ENCODE assay signal across 13 mouse cellular contexts in the genomic region with DNA sequence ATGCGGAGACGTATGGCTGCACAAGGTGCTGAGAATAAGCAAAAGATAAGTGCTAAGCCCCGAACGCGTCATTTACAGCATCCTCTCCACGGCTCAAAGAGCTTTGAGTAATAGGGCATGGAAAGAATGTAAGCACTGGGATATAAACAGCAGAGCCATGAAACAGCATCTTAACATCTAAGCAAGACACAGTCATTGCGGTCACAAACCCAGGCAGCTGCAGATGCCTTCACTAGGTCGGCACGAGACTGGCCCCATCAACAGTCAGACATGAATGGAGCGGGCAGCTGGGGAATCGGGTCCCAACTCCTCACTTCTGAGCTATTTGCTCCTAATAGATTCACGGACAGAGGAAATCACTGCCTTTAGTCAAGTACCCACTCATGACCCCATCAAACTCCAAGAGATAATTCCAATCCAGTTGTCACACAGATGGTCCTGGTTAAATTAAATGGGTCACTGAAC.
A peak's percentile ranks its signal among the peaks of the same experiment; 100 is the strongest.
DNase-seq lines count a peak whose midpoint lies in the region; ATAC-seq and TF ChIP-seq lines count a peak whose summit lies in the region.
"Had no signal": no experiment of that assay in that cellular context is flagged by ENCODE, and none has a peak within 500 bp of the region (broad histone marks: within the 10 kb centered on the region; RNA-seq: fewer than 3 reads in every experiment).

No protein-coding gene starts in this region.

- ATAC-seq in hindbrain, embryonic 11.5 days (ENCODE audit: low FRiP score): peak; percentile 72
- peak; percentile 33; the same call in 1 of the 2 replicates for ATAC-seq in embryonic facial prominence, embryonic 14.5 days (ENCODE audit: low read depth)
- 0 out of 2 replicates have a peak, but pooled peaks have one; percentile 49 for ATAC-seq in midbrain, embryonic 15.5 days (replicated peaks)
- ATAC-seq: intestine, embryonic 15.5 days had no signal

- TF ChIP-seq POLR2A in brain, embryonic 14.5 days (IDR thresholded peaks at IDR 0.05; ENCODE audit: borderline replicate concordance, extremely low read depth, insufficient read depth, insufficient read length, poor library complexity, severe bottlenecking): no peak
- no peak for TF ChIP-seq POLR2A in cerebellum, adult 2 months (IDR thresholded peaks at IDR 0.05; ENCODE audit: borderline replicate concordance, insufficient read depth, low read length)

- TF ChIP-seq CTCF in brain, embryonic 14.5 days (IDR thresholded peaks at IDR 0.05; ENCODE audit: borderline replicate concordance, extremely low read depth, insufficient read depth, insufficient read length): no peak
- TF ChIP-seq CTCF in cerebellum, adult 2 months (IDR thresholded peaks at IDR 0.05; ENCODE audit: borderline replicate concordance, insufficient read depth, low read depth, low read length): no peak

- no peaks in the 10 kb centered on the region for H3K27me3 ChIP-seq in hindbrain, embryonic 11.5 days (ENCODE audit: control insufficient read depth, insufficient read depth, low read length)
- H3K27me3 ChIP-seq in hindbrain, embryonic 10.5 days (ENCODE audit: insufficient read depth, poor library complexity, severe bottlenecking): no peaks in the 10 kb centered on the region
- no peaks in the 10 kb centered on the region for H3K27me3 ChIP-seq in embryonic facial prominence, embryonic 14.5 days (replicated peaks; ENCODE audit: control insufficient read depth, insufficient read depth, low read length)
- no peaks in the 10 kb centered on the region for H3K27me3 ChIP-seq in midbrain, embryonic 15.5 days (replicated peaks)
- H3K27me3 ChIP-seq in cerebellum, adult 2 months (ENCODE audit: control insufficient read depth, insufficient read depth, low read length): no peaks in the 10 kb centered on the region; the same call in 1 of the 2 replicates
- H3K27me3 ChIP-seq: intestine, embryonic 15.5 days; lung, embryonic 15.5 days had no signal

- DNase-seq in hindbrain, embryonic 11.5 days (ENCODE audit: low spot score): peak; percentile 19
- DNase-seq in hindbrain, embryonic 10.5 days (ENCODE audit: low spot score): no peak
- DNase-seq in brain, embryonic 14.5 days (ENCODE audit: low read depth): peak; percentile 58
- DNase-seq in embryonic facial prominence, embryonic 14.5 days (ENCODE audit: low spot score): peak; percentile 40
- no peak for DNase-seq in right cerebral cortex, postnatal 14 days
- DNase-seq in cerebellum, adult 2 months: no peak
- no peak for DNase-seq in layer of hippocampus, postnatal 36 days
- DNase-seq: adrenal gland, postnatal 25 days; cerebellum, adult 18-20 months; spleen, adult 18-20 months had no signal

- no peaks in the 10 kb centered on the region for H3K4me1 ChIP-seq in hindbrain, embryonic 11.5 days (replicated peaks; ENCODE audit: control insufficient read depth, insufficient read depth, low read length)
- H3K4me1 ChIP-seq in hindbrain, embryonic 10.5 days (replicated peaks): peaks cover 16% of the 10 kb centered on the region
- H3K4me1 ChIP-seq in embryonic facial prominence, embryonic 14.5 days (ENCODE audit: control insufficient read depth, insufficient read depth, low read length): no peaks in the 10 kb centered on the region
- H3K4me1 ChIP-seq in midbrain, embryonic 15.5 days: peaks cover 4% of the 10 kb centered on the region; the same call in 1 of the 2 replicates
- no peaks in the 10 kb centered on the region for H3K4me1 ChIP-seq in cerebellum, adult 2 months (ENCODE audit: control insufficient read depth, insufficient read depth, low read length)
- H3K4me1 ChIP-seq: intestine, embryonic 15.5 days; lung, embryonic 15.5 days had no signal

- H3K9me3 ChIP-seq in hindbrain, embryonic 11.5 days (ENCODE audit: control insufficient read depth, low read length): no peaks in the 10 kb centered on the region
- no peaks in the 10 kb centered on the region for H3K9me3 ChIP-seq in hindbrain, embryonic 10.5 days
- H3K9me3 ChIP-seq in embryonic facial prominence, embryonic 14.5 days (ENCODE audit: control insufficient read depth, low read length): no peaks in the 10 kb centered on the region
- H3K9me3 ChIP-seq in midbrain, embryonic 15.5 days: no peaks in the 10 kb centered on the region
- H3K9me3 ChIP-seq: intestine, embryonic 15.5 days; lung, embryonic 15.5 days had no signal

- H3K4me3 ChIP-seq in hindbrain, embryonic 11.5 days (ENCODE audit: low read depth, low read length): no peak overlapping the region
- H3K4me3 ChIP-seq in hindbrain, embryonic 10.5 days: no peak overlapping the region
- H3K4me3 ChIP-seq in embryonic facial prominence, embryonic 14.5 days (ENCODE audit: low read depth, low read length): no peak overlapping the region
- no peak overlapping the region for H3K4me3 ChIP-seq in midbrain, embryonic 15.5 days
- no peak overlapping the region for H3K4me3 ChIP-seq in cerebellum, adult 2 months (replicated peaks; ENCODE audit: insufficient read depth, low read depth, low read length)
- H3K4me3 ChIP-seq: intestine, embryonic 15.5 days; lung, embryonic 15.5 days had no signal

- H3K36me3 ChIP-seq in hindbrain, embryonic 11.5 days (ENCODE audit: control insufficient read depth, insufficient read depth, low read length): no peaks in the 10 kb centered on the region
- no peaks in the 10 kb centered on the region for H3K36me3 ChIP-seq in hindbrain, embryonic 10.5 days
- H3K36me3 ChIP-seq in embryonic facial prominence, embryonic 14.5 days (ENCODE audit: control insufficient read depth, insufficient read depth, low read length): no peaks in the 10 kb centered on the region
- no peaks in the 10 kb centered on the region for H3K36me3 ChIP-seq in midbrain, embryonic 15.5 days (replicated peaks)
- H3K36me3 ChIP-seq: intestine, embryonic 15.5 days; lung, embryonic 15.5 days had no signal

- no peak overlapping the region for H3K9ac ChIP-seq in hindbrain, embryonic 11.5 days (ENCODE audit: low read depth, low read length)
- H3K9ac ChIP-seq in embryonic facial prominence, embryonic 14.5 days (ENCODE audit: low read depth, low read length): no peak overlapping the region
- no peak overlapping the region for H3K9ac ChIP-seq in midbrain, embryonic 15.5 days
- H3K9ac ChIP-seq: intestine, embryonic 15.5 days; lung, embryonic 15.5 days had no signal

- H3K4me2 ChIP-seq in hindbrain, embryonic 11.5 days (replicated peaks; ENCODE audit: low read depth, low read length): no peak overlapping the region
- H3K4me2 ChIP-seq in embryonic facial prominence, embryonic 14.5 days (ENCODE audit: low read depth, low read length): no peak overlapping the region
- no peak overlapping the region for H3K4me2 ChIP-seq in midbrain, embryonic 15.5 days
- H3K4me2 ChIP-seq: intestine, embryonic 15.5 days; lung, embryonic 15.5 days had no signal

- WGBS in hindbrain, embryonic 11.5 days: 67% methylated on average over 12 of the region's 12 CpGs
- WGBS in hindbrain, embryonic 10.5 days: 71% methylated on average over 12 of the region's 12 CpGs
- WGBS in embryonic facial prominence, embryonic 14.5 days: 46% methylated on average over 12 of the region's 12 CpGs
- 55% methylated on average over 12 of the region's 12 CpGs for WGBS in midbrain, embryonic 15.5 days
- WGBS in cerebellum, adult 2 months: 69% methylated on average over 12 of the region's 12 CpGs

- H3K27ac ChIP-seq in hindbrain, embryonic 11.5 days (ENCODE audit: low read depth, low read length): no peak overlapping the region
- H3K27ac ChIP-seq in hindbrain, embryonic 10.5 days: no peak overlapping the region
- no peak overlapping the region for H3K27ac ChIP-seq in embryonic facial prominence, embryonic 14.5 days (replicated peaks; ENCODE audit: low read depth, low read length)
- no peak overlapping the region for H3K27ac ChIP-seq in midbrain, embryonic 15.5 days
- H3K27ac ChIP-seq in cerebellum, adult 2 months (ENCODE audit: insufficient read depth, low read length): no peak overlapping the region
- H3K27ac ChIP-seq: intestine, embryonic 15.5 days; lung, embryonic 15.5 days had no signal

Comparison
In these comparisons a context has a peak if more than half of its experiments do, and no peak if none do; other contexts are left out.
1. DNase-seq: peak in hindbrain, embryonic 11.5 days (single experiment), brain, embryonic 14.5 days (single experiment) and embryonic facial prominence, embryonic 14.5 days (single experiment); none in hindbrain, embryonic 10.5 days (single experiment), right cerebral cortex, postnatal 14 days (single experiment), cerebellum, adult 2 months (0 of 2) and layer of hippocampus, postnatal 36 days (0 of 2).
2. Peak in every context shown above with its lines, with median percentiles within 50 percentile points of each other: ATAC-seq.